Mouse (Mus musculus) urinary bladder, postnatal 4 days (tissue): ENCODE measurements around the gene Pitx2.

Source experiments
- DNase-seq, 2 experiments: peaks; one replicate each; pipeline ENCODE4 v3.0.0; 2021 to 2022; ENCODE audit warnings: low spot score in 2 of 2

Pitx2 gene

DNA sequence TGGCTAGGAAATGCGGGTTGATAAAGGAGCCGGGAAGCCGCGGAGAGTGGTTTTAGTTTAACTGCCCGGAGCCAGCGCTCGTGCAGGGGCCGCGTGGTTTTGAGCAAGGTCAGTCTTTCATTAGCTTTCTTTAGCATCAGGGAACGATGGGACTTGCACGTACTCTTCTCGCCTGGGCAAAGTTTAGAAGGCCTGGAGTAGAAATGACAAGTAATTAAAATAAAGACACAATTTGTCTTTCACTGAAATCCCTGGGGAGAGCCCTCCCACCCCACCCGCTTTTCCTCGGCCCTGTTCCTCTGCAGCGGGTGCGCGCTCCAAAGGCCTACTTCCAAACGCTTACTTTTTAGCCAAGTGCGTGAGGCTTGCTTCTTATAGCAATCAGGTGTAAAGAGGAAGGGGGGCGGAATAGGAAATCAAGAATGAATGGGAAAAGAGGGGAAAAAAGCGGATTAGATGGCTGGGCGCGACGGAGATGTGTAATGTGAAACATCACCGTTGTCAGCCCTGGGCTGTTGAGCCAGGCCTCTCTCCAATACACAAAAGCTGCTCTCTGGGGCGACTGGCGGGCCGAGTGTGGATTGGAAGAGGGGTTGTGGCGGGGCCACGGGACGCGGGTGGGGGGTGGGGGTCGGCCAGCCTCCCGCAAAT, 17.4 kb downstream of the Pitx2 start:
- peak in 1 of 2 experiments; percentile 19 for DNase-seq

DNA sequence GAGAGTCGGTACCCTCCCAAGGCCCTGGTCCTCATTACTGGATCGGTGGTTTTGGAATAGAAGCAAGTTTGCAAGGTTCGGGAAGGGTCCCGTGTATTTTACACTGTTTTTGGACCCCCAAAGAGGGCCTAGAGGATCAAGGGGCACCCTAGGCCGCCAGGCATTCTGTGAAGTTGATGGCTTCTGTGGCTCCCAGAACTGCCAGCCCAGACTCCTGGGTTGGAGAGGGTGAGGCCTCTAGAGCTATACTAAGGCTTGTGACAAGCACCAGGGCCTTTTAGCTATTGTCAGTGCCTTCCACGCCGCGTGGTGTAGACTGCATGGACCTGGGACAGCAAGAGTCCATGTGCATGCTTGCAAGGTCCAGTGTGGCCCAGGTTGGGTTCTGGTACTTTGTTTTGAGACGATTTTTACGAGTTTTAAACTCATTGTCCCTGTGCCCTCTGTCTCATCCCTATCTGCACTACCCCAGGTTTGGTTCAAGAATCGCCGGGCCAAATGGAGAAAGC, 18.2 kb downstream of the Pitx2 start:
- peak in 1 of 2 experiments; percentile 18 for DNase-seq

GRCm38 (mm10) chr3:129218371-129218921, 18.8 kb downstream of the Pitx2 start:
- DNase-seq = peak in 1 of 2 experiments; percentile 26

DNA sequence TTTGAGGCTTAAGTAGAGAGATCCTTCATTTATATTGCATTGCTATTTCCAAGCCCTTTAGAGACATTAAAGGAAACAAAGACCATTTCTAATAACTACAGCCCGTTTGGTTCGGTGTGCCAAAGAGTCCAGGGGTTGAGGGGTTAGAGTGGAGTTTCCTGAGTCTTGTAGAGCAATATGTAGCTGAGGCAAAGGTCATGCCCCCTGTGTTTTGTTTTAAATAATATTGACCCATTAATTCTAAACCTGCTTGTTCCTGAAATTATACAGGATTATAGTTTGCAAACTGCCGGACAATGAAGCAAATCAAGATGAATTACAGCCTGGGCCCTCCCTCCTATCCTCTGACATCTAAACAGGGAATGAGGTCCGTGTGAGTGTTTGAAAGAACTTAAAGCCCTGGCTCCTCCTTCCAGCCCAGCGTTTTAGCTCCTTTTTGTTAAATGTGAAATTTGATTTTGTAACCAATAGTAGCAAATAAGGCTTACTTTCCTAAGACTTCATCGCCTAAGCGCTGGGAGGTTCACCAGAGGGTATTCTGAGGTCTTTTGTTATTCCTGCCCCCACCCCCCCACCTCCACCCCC, 20.5 kb downstream of the Pitx2 start:
- DNase-seq = no peak

DNA sequence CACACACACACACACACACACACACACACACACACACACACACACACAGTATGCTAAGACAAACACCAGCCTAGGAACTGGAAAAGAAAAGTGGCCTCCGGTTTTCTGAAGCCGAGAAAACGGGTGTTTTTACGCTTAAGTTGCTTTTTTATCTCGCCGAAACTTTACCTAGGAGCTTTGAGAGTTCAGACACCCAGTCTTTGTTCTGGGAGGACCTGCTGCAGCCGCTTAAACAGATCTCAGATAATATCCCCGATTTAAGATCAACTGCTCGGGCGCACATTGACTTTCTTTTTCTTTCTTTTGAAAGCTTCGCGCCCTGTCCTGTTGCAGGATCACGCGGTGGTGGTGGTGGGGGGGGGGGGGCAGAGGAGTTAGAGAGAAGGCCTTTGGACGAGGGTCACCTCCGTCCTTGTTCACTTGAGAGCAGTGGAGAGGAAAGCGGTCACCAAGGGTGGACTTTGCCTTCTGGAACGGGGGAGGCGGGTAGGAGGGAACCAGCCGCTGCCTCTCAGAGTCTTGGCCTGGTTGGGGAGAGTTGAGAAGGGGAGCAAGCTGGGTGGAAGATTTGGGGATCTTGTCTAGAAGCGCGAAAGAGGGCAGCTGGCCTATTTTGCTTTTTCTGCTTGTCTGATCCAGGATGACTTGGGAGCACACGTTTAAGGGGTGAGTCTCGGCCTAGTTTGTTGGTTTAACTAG, 21.2 kb downstream of the Pitx2 start:
- DNase-seq = no peak

DNA sequence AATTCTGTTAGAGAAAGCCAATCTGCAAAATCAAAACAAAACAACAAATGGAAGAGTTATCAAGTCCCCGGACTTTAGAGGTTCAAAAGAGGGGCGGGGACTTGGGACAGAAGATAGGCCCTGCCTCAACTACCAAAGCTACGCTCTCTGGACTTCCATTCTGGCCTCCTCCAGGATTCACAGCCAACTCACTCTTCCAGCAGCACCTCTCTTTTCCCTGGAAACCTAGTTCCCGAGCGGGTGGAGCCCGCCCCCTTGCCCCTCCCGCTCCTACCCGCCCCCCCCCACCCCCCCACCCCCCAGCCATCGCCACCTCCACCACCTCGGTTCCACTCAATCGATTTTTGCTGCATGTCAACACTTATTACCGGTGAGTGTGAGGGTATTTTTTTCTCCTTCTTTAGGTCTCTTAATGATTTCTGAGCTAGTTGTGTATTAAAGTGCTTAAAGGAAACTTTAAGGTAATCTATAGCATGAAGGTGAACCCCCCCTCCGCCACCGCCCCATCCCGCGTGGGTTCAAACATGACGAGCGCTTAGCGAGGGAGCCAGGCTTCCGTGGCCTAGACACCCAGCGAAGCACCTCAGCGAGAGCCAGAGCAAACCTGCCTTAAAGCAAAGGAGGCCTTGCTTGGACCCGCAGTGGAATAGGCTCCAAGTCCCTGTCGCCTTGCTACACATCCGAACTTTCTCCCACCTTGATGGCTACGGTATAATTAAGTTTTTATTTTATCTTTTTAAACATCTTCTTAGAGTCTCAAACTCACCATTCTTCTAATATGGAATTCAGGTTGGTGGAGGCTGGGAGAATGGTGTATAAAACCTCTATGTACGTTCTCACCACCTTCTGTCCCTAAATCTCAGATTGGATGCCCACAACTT, 21.9 kb downstream of the Pitx2 start:
- no peak for DNase-seq

- DNase-seq = no peak
These were observed 23.0 kb downstream of the Pitx2 start for GRCm38 (mm10) chr3:129222448-129223290.

DNA sequence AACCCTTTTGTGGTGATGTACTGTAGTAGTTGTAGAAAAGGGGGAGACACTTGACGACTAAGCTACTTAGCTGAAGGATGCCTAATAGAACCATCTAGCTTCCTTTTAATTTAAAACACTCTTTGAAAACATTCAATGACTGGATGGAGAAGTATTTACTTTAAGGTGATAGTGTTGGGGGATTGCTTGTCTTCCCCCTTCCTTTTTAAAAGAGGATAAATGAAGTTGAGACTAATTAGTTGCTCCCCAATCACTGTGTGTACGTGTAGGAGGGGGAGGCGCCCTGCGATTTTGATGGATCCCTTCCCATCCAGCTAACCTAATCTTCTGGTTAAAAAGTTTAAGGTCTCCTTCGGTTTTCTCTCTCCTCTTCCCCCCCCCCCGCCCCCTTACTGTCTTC, 23.7 kb downstream of the Pitx2 start:
- no peak for DNase-seq

GRCm38 (mm10) chr3:129223964-129224805, 24.5 kb downstream of the Pitx2 start:
- DNase-seq = no peak

DNA sequence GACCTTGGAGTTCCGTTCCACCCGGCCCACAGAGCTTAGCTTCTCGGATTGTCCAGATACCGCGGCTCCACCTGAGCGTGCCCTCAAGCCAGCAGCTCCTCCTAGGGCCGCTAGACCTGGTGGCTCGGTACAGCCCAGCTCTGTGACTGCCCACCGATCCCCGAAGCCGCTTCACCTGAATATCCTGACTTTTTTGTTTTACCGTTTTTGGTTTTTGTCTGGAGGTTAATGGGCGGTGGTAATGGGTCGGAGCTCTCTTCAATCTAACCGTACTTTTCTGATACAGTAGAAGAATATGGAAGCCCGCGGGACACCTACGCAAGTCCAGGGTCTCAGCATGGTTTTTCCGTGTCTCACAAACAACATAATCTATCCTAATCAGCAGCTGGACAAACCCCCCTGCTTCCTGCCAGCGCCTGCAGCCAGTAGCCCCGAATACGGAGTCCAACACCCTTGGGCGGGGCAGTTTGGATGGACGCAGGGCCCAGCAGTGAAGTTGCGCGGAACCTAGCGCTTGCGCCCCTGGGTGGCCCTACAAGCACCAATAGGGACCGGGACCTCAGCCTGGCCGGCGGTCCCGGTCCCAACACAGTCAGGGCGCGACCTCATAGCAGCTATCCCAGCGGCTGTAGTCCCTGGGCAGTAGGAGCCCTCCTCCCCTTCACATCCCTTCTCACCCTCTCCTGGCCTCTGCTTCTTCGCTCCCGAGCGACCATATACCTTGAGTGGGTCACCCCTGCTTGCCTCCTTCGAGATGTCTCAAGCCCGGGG, 25.3 kb downstream of the Pitx2 start:
- DNase-seq = no peak

GRCm38 (mm10) chr3:129225577-129226289, 26.1 kb downstream of the Pitx2 start:
- DNase-seq = no peak

DNA sequence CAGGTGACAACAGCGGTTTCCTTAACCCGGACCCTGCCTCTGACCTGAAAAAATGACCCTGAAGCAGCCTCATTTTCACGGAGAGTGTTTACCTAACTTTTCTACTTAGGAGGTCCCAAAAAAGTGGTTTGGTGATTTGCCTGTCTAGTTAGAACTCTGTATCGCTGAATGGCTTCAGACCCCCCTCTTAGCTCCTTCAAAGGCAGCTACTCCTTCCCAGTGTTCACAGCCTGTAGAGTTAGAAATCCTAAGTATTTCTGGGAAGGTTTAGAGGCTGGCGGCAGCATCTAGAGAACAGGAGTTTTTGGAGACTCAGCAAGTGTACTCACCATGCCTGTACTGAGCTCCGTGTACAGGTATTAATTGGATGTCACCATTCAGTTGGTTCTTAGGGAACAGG, 27.0 kb downstream of the Pitx2 start:
- no peak for DNase-seq

- no peak for DNase-seq
These were observed 27.7 kb downstream of the Pitx2 start for GRCm38 (mm10) chr3:129227331-129227730.

GRCm38 (mm10) chr3:129238010-129238409, 38.3 kb downstream of the Pitx2 start:
- DNase-seq = no peak

DNA sequence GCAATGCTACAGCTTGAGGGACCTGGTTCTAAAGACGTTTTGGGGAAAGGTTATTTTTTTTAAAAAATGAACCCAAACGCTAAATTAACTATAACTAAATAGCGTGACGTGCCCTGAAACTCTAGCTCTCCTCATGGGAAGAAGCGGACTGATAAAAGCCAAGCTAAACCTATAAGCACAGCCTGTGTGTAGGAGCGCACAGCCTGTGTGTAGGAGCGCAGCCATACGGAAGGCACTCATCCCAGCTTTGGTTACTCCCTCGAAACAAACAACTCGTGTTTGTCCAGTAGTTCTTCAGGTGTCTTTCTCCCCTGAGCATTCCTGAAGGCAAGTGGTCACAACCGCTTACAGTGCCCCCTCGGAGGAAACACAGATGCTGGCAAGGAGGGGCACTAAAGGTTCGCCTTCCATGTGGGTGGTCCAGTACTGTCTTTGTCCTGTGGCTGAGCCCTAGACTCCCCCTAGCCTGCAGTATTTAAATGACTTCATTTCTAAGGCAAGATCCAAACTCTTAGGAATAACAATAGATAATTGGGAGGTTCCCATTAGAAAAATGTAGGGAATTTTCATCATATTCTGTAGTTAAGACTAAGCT, 39.1 kb downstream of the Pitx2 start:
- no peak for DNase-seq

GRCm38 (mm10) chr3:129250997-129251396, 51.3 kb downstream of the Pitx2 start:
- DNase-seq = no peak

DNA sequence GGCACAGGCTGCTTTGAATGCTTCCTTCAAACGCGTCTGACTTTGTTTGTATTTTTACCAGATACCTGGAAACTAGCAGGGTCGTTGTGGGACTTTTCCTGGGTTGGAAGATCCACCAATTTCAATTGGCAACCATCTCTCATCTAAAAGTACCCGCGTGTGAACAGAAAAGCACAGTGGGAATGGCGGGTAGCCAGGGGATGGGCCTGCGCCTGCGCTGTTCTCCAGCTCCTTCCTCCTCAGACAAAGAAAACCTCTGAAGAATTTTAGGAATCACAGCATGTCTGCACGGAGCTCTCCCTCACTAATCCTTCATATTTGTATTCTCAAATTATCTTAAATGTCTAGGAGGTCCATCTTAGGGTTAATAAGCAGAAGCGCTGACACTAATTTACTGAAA, 54.6 kb downstream of the Pitx2 start:
- DNase-seq = no peak

DNA sequence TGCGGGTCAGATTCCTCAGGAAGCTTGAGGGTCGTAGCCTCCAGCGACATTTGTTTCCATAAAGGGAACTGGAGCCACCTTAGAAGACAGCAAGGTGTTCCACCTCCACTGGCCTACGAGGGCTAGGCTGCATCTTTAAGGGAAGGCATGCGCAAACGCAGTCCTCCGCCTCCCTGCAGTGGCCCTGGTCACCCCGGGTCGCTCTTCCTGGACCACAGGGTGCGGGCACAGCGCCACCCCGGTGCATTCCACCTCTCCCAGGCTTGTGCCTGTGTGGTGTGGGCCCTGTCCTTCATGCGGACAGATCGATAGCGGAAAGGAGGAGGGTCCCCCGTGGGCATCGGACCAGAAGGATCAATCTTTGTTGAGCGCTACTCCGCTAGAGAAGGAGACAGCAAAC, 56.6 kb downstream of the Pitx2 start:
- DNase-seq = no peak
